16 mouse cellular contexts compared by ENCODE assay signal in genomic region chr11:106638551-106639355, GRCm38 (mm10). TPM values are rescaled to one million over a fixed set of nuclear protein-coding genes. Genes with fewer than 3 reads are reported as not detected.
DNase-seq lines count a peak whose midpoint lies in the region; ATAC-seq and TF ChIP-seq lines count a peak whose summit lies in the region.
"Had no signal": no experiment of that assay in that cellular context is flagged by ENCODE, and none has a peak within 500 bp of the region (broad histone marks: within the 10 kb centered on the region; RNA-seq: fewer than 3 reads in every experiment).

No protein-coding gene starts in this region.

- H3K4me1 ChIP-seq in heart, embryonic 14.5 days (ENCODE audit: control insufficient read depth in 2 of 2, insufficient read depth in 2 of 2, low read length in 2 of 2): peaks cover 20 to 22% of the 10 kb centered on the region in 2 experiments
- H3K4me1 ChIP-seq in ES-Bruce4 (ENCODE audit: control insufficient read depth, insufficient read depth, low read length): peaks cover 5% of the 10 kb centered on the region
- H3K4me1 ChIP-seq in olfactory bulb, adult 2 months (ENCODE audit: control insufficient read depth, insufficient read depth, low read length): peaks cover 29% of the 10 kb centered on the region

- H3K9me3 ChIP-seq in heart, embryonic 14.5 days (ENCODE audit: control insufficient read depth, low read length): no peaks in the 10 kb centered on the region
- no peaks in the 10 kb centered on the region for H3K9me3 ChIP-seq in ES-Bruce4 (replicated peaks; ENCODE audit: control insufficient read depth, insufficient read depth, low read length, poor library complexity, severe bottlenecking)
- H3K9me3 ChIP-seq: hindbrain, embryonic 13.5 days; limb, embryonic 10.5 days; liver, embryonic 13.5 days; midbrain, embryonic 13.5 days had no signal

- ATAC-seq in heart, embryonic 14.5 days (ENCODE audit: insufficient number of reproducible peaks, insufficient read depth, low FRiP score, low read depth): no peak
- ATAC-seq: midbrain, embryonic 13.5 days had no signal

- peak overlapping the region in 1 of 2 experiments; percentile 45; a peak in 1 of 4 replicates for H3K27ac ChIP-seq in heart, embryonic 14.5 days (replicated peaks in 1 of 2; ENCODE audit: control insufficient read depth in 1 of 2, insufficient read depth in 1 of 2, low read depth in 2 of 2, low read length in 2 of 2)
- H3K27ac ChIP-seq in ES-Bruce4 (ENCODE audit: insufficient read depth, low read length): peak overlapping the region; percentile 70
- H3K27ac ChIP-seq in olfactory bulb, adult 2 months (ENCODE audit: insufficient read depth, low read depth, low read length): peak overlapping the region; percentile 96
- H3K27ac ChIP-seq: hindbrain, embryonic 13.5 days; liver, embryonic 13.5 days; midbrain, embryonic 13.5 days had no signal

- TF ChIP-seq EP300 in ES-Bruce4 (IDR thresholded peaks at IDR 0.05; ENCODE audit: insufficient read depth, low read depth, low read length): no peak

- WGBS in heart, embryonic 14.5 days: 42% methylated on average over 9 of the region's 9 CpGs
- 19% methylated on average over 9 of the region's 9 CpGs for WGBS in olfactory bulb, adult 2 months

- intact Hi-C loops in heart, postnatal 10 days (cut with DNase I): no loop called here

- no peak for TF ChIP-seq POLR2A in ES-Bruce4 (IDR thresholded peaks at IDR 0.05; ENCODE audit: insufficient read depth, low read length)
- TF ChIP-seq POLR2A in olfactory bulb, adult 2 months (IDR thresholded peaks at IDR 0.05; ENCODE audit: insufficient read depth, low read depth, low read length): no peak

- TF ChIP-seq CTCF in ES-Bruce4 (IDR thresholded peaks at IDR 0.05; ENCODE audit: low read depth, low read length): no peak
- TF ChIP-seq CTCF in olfactory bulb, adult 2 months (IDR thresholded peaks at IDR 0.05; ENCODE audit: insufficient read depth, low read depth, low read length): no peak

- no peak for DNase-seq in heart, postnatal 10 days
- peak; percentile 67 for DNase-seq in brain, adult 2 months (ENCODE audit: low read depth, low spot score)
- DNase-seq in right cerebral cortex, postnatal 4 days: no peak
- no peak for DNase-seq in MN1 (ENCODE audit: low spot score)
- DNase-seq: cerebellum, adult 11 months; cerebellum, postnatal 25 days; gastrocnemius, postnatal 10 days; kidney, adult 18-20 months; layer of hippocampus, postnatal 36 days; liver, embryonic 13.5 days had no signal

- no peaks in the 10 kb centered on the region for H3K27me3 ChIP-seq in heart, embryonic 14.5 days (ENCODE audit: control insufficient read depth, insufficient read depth, low read length)
- H3K27me3 ChIP-seq in ES-Bruce4 (ENCODE audit: control insufficient read depth, insufficient read depth, low read length, poor library complexity, severe bottlenecking): no peaks in the 10 kb centered on the region
- H3K27me3 ChIP-seq: liver, embryonic 13.5 days; midbrain, embryonic 13.5 days had no signal

- no peak overlapping the region for H3K9ac ChIP-seq in heart, embryonic 14.5 days (ENCODE audit: low read length)
- no peak overlapping the region for H3K9ac ChIP-seq in ES-Bruce4 (ENCODE audit: low read depth, poor library complexity, severe bottlenecking)
- H3K9ac ChIP-seq: hindbrain, embryonic 13.5 days; liver, embryonic 13.5 days; midbrain, embryonic 13.5 days had no signal

- no peaks in the 10 kb centered on the region for H3K36me3 ChIP-seq in heart, embryonic 14.5 days (ENCODE audit: control insufficient read depth, insufficient read depth, low read length)
- no peaks in the 10 kb centered on the region for H3K36me3 ChIP-seq in ES-Bruce4 (ENCODE audit: control insufficient read depth, insufficient read depth, low read length, poor library complexity, severe bottlenecking)
- H3K36me3 ChIP-seq: hindbrain, embryonic 13.5 days; limb, embryonic 10.5 days; liver, embryonic 13.5 days; midbrain, embryonic 13.5 days had no signal

- peak overlapping the region; percentile 16; the same call in 1 of the 2 replicates for H3K4me2 ChIP-seq in heart, embryonic 14.5 days (ENCODE audit: low read length)
- H3K4me2 ChIP-seq: hindbrain, embryonic 13.5 days; liver, embryonic 13.5 days; midbrain, embryonic 13.5 days had no signal

- no peak overlapping the region for H3K4me3 ChIP-seq in heart, embryonic 14.5 days (ENCODE audit: control insufficient read depth in 1 of 2, insufficient read depth in 1 of 2, low read depth in 1 of 2, low read length in 2 of 2)
- no peak overlapping the region for H3K4me3 ChIP-seq in ES-Bruce4 (ENCODE audit: low read depth, low read length)
- H3K4me3 ChIP-seq in olfactory bulb, adult 2 months (ENCODE audit: insufficient read depth, low read depth, low read length): no peak overlapping the region
- H3K4me3 ChIP-seq: hindbrain, embryonic 13.5 days; limb, embryonic 10.5 days; liver, embryonic 13.5 days; midbrain, embryonic 13.5 days had no signal

RNA-seq across cellular contexts. Expression of gene Tex2, which starts 25.5 kb away (rescaled TPM):
- 13.5 and 14.4 TPM in 2 replicates for polyA plus RNA-seq in heart, embryonic 14.5 days (2014; fragmentation: Nextera tagmentation; extraction: Ambion mirVana)
- total RNA-seq in heart, postnatal 10 days (2021): 10 to 100 TPM; 40.1 to 40.3 TPM
- polyA plus RNA-seq in ES-Bruce4 (2011; ENCODE audit: insufficient read depth, insufficient read length, low read depth, missing spikeins): 28.8 and 31.3 TPM in 2 replicates
- polyA plus RNA-seq in olfactory bulb, adult 2 months (2012; ENCODE audit: insufficient read depth, insufficient read length, low replicate concordance, missing spikeins): not detected in 2 replicates
